Mouse (Mus musculus) lung, adult 2 months (tissue): ENCODE results near the gene Lypla2. TPM values are rescaled to one million over a fixed set of nuclear protein-coding genes. Genes with fewer than 3 reads are reported as not detected.
"Not testable (repeated sequence)": the region's sequence is repeated elsewhere in the genome, so short reads cannot be mapped to it uniquely, and the experiment has no call there.

Experiments used
- DNase-seq: peaks from one replicate; pipeline ENCODE4 v3.0.0; 2022
- H3K4me1 ChIP-seq: fragments of 200-500 bp; 2 replicates; pipeline ENCODE4 v1.6.1; 2011; ENCODE audit warnings: low read length; ENCODE audit not compliant: control insufficient read depth, insufficient read depth
- H3K4me3 ChIP-seq: fragments of 200-500 bp; replicated peaks from 2 replicates; pipeline ENCODE3; 2011; ENCODE audit warnings: low read depth, mild to moderate bottlenecking, control low read depth, low read length; ENCODE audit errors: extremely low read depth
- CTCF ChIP-seq: fragments of 200-500 bp; IDR thresholded peaks from 2 replicates; pipeline ENCODE4 v1.5.1; 2011; ENCODE audit warnings: mild to moderate bottlenecking, low read length, control low read depth; ENCODE audit not compliant: insufficient read depth
- POLR2A ChIP-seq: fragments of 200-500 bp; IDR thresholded peaks from 2 replicates; pipeline ENCODE4 v1.6.1; 2011; ENCODE audit warnings: low read depth, mild to moderate bottlenecking, control low read depth, low read length, borderline replicate concordance; ENCODE audit errors: extremely low read depth
- WGBS: fragments of 180-500 bp; shearing (Covaris S2); methylation state at CpG from one replicate; pipeline ENCODE4 v1.1.7; 2018; 5-methylcytosine and 5-hydroxymethylcytosine counted together
- polyA plus RNA-seq: library from polyadenylated mRNA; depleted of rRNA; stranded (reverse); fragments of >200 nt; gene quantifications from 2 replicates; pipeline ENCODE4 v1.2.3, GENCODE M21; 2012

Lypla2 gene
- polyA plus RNA-seq, 1 experiment, result 123 TPM

GRCm38 (mm10) chr4:135950365-135950764 is 22.1 kb downstream of the Lypla2 start:
- 64% methylated on average over 6 of the region's 6 CpGs for WGBS
- Histone ChIP-seq H3K4me3 (no peak overlapping the region), H3K4me1 (peaks cover 10% of the 10 kb centered on the region)
- no peak for DNase-seq
- TF ChIP-seq CTCF (no peak), POLR2A (no peak)

- no peak overlapping the region for H3K4me3 ChIP-seq
- 37% methylated on average over 6 of the region's 6 CpGs for WGBS
Measured at GRCm38 (mm10) chr4:135949911-135950310, 22.5 kb downstream of the Lypla2 start.

GRCm38 (mm10) chr4:135949475-135949874 is 23.0 kb downstream of the Lypla2 start:
- peak; percentile 33 for DNase-seq
- Histone ChIP-seq H3K4me1 (peaks cover 10% of the 10 kb centered on the region), H3K4me3 (no peak overlapping the region)
- WGBS, result 55% methylated on average over 10 of the region's 10 CpGs
- TF ChIP-seq CTCF (no peak), POLR2A (no peak)

More at GRCm38 (mm10) chr4:135949911-135950310, 22.5 kb downstream of the Lypla2 start:
- H3K4me1 ChIP-seq, result peaks cover 10% of the 10 kb centered on the region
- no peak for DNase-seq
- TF ChIP-seq POLR2A (no peak), CTCF (no peak)

- Histone ChIP-seq H3K4me3 (no peak overlapping the region), H3K4me1 (peaks cover 10% of the 10 kb centered on the region)
- 62% methylated on average over 8 of the region's 8 CpGs for WGBS
- TF ChIP-seq CTCF (no peak), POLR2A (no peak)
- DNase-seq, result no peak
Measured at GRCm38 (mm10) chr4:135948142-135948541, 24.3 kb downstream of the Lypla2 start.

- under 1% methylated on average over 28 of the region's 28 CpGs for WGBS
- Histone ChIP-seq H3K4me3 (peak overlapping the region; percentile 82), H3K4me1 (peaks cover 10% of the 10 kb centered on the region)
- DNase-seq, result peak; percentile 35
- no peak for TF ChIP-seq CTCF
- TF ChIP-seq POLR2A, result no peak
Measured at GRCm38 (mm10) chr4:135946659-135947301, 25.6 kb downstream of the Lypla2 start.

- WGBS, result under 1% methylated on average over 23 of the region's 23 CpGs
- TF ChIP-seq CTCF, result no peak
- TF ChIP-seq POLR2A, result peak; percentile 98
- peak within 1 kb of the TSS; percentile 82 for H3K4me3 ChIP-seq
- DNase-seq, result peak; percentile 96
- H3K4me1 ChIP-seq, result peaks cover 10% of the 10 kb centered on the region
Measured at GRCm38 (mm10) chr4:135946278-135946658, 26.2 kb downstream of the Lypla2 start, which contains the start of gene Hmgcl. Gene Hmgcl, plus strand, starts transcription at chr4:135946448.

GRCm38 (mm10) chr4:135945706-135946105 is 26.7 kb downstream of the Lypla2 start:
- Histone ChIP-seq H3K4me3 (peak overlapping the region; percentile 82), H3K4me1 (peaks cover 10% of the 10 kb centered on the region)
- TF ChIP-seq CTCF (no peak), POLR2A (no peak)
- no peak for DNase-seq
- WGBS, result 72% methylated on average over 10 of the region's 10 CpGs

GRCm38 (mm10) chr4:135943389-135943788 is 29.0 kb downstream of the Lypla2 start:
- TF ChIP-seq POLR2A (no peak), CTCF (no peak)
- 21% methylated on average over 4 of the region's 4 CpGs for WGBS
- DNase-seq, result no peak

GRCm38 (mm10) chr4:135942193-135942592 is 30.2 kb downstream of the Lypla2 start:
- TF ChIP-seq CTCF (no peak), POLR2A (no peak)
- 54% methylated on average over 6 of the region's 6 CpGs for WGBS

More at GRCm38 (mm10) chr4:135943389-135943788, 29.0 kb downstream of the Lypla2 start:
- 0 out of 2 replicates have a peak, but pooled peaks cover 4% of the 10 kb centered on the region for H3K4me1 ChIP-seq
- H3K4me3 ChIP-seq, result no peak overlapping the region

GRCm38 (mm10) chr4:135941026-135941425 is 31.4 kb downstream of the Lypla2 start:
- not testable (repeated sequence) for DNase-seq, H3K4me1 ChIP-seq, H3K4me3 ChIP-seq
- WGBS, result 85% methylated on average over 8 of the region's 8 CpGs
- TF ChIP-seq CTCF, result peak; percentile 48

More at GRCm38 (mm10) chr4:135942193-135942592, 30.2 kb downstream of the Lypla2 start:
- no peak for DNase-seq
- Histone ChIP-seq H3K4me3 (no peak overlapping the region), H3K4me1 (0 out of 2 replicates have a peak, but pooled peaks cover 4% of the 10 kb centered on the region)
